Mouse (Mus musculus) liver, postnatal 0 days (tissue): Measurements from ENCODE around the gene Rnf5. TPM values are rescaled to one million over a fixed set of nuclear protein-coding genes. Genes with fewer than 3 reads are reported as not detected.

ENCODE experiments used
- ATAC-seq: fragments of 200-750 bp; cut with Nextera tagmentation; 2 replicates; pipeline ENCODE4 v1.8.0; 2017; ENCODE audit warnings: mild to moderate bottlenecking, moderate library complexity
- DNase-seq: peaks from one replicate; pipeline ENCODE4 v3.0.0-alpha.2; 2016
- H3K27ac ChIP-seq: fragments of 300-500 bp; sonication (generic); 2 replicates; pipeline ENCODE4 v1.5.1; 2014; ENCODE audit warnings: antibody characterized with exemption, moderate library complexity, mild to moderate bottlenecking, low read depth
- H3K27me3 ChIP-seq: fragments of 300-500 bp; sonication (generic); 2 replicates; pipeline ENCODE4 v1.6.1; 2014; ENCODE audit warnings: low read length, control low read depth, mixed read lengths; ENCODE audit not compliant: insufficient read depth
- H3K36me3 ChIP-seq: fragments of 300-500 bp; sonication (generic); replicated peaks from 2 replicates; pipeline ENCODE4 v1.6.1; 2014; ENCODE audit warnings: mild to moderate bottlenecking, control low read depth, low read length, moderate library complexity, mixed read lengths; ENCODE audit not compliant: insufficient read depth
- H3K4me1 ChIP-seq: fragments of 300-500 bp; sonication (generic); 2 replicates; pipeline ENCODE4 v1.6.1; 2014; ENCODE audit warnings: antibody characterized with exemption, mild to moderate bottlenecking, control low read depth; ENCODE audit not compliant: insufficient read depth
- H3K4me2 ChIP-seq: fragments of 300-500 bp; sonication (generic); 2 replicates; pipeline ENCODE4 v1.6.1; 2014; ENCODE audit warnings: low read depth, mild to moderate bottlenecking, low read length, moderate library complexity, mixed read lengths
- H3K4me3 ChIP-seq: fragments of 300-500 bp; sonication (generic); 2 replicates; pipeline ENCODE4 v1.5.1; 2014; ENCODE audit warnings: low read depth, low read length
- H3K9ac ChIP-seq: fragments of 300-500 bp; sonication (generic); replicated peaks from 2 replicates; pipeline ENCODE4 v1.6.1; 2014; ENCODE audit warnings: mild to moderate bottlenecking, moderate library complexity
- H3K9me3 ChIP-seq: fragments of 300-500 bp; sonication (generic); 2 replicates; pipeline ENCODE4 v1.6.1; 2016; ENCODE audit warnings: mild to moderate bottlenecking, control low read depth, low read length, mixed read lengths
- CTCF ChIP-seq: sonication (generic); IDR thresholded peaks from 2 replicates; pipeline ENCODE4 v1.5.1; 2016; ENCODE audit warnings: antibody characterized with exemption, low read depth
- EP300 ChIP-seq: IDR thresholded peaks from 2 replicates; pipeline ENCODE4 v1.6.1; 2016; ENCODE audit warnings: antibody characterized with exemption, low read depth, mild to moderate bottlenecking
- WGBS: fragments of 180-500 bp; shearing (Covaris S2); extraction: QIAGEN DNeasy Blood & Tissue Kit; methylation state at CpG from one replicate; pipeline ENCODE4 v1.1.7; 2014; ENCODE audit not compliant: insufficient replicate concordance; 5-methylcytosine and 5-hydroxymethylcytosine counted together
- polyA plus RNA-seq: library from polyadenylated mRNA; unstranded; fragments of >200 nt; fragmentation: Nextera tagmentation; extraction: Ambion mirVana; gene quantifications from 2 replicates; pipeline ENCODE4 v1.2.1, GENCODE M21; 2015

The Rnf5 gene
- polyA plus RNA-seq, 1 experiment from 2014 or later: 78.4 TPM

DNA sequence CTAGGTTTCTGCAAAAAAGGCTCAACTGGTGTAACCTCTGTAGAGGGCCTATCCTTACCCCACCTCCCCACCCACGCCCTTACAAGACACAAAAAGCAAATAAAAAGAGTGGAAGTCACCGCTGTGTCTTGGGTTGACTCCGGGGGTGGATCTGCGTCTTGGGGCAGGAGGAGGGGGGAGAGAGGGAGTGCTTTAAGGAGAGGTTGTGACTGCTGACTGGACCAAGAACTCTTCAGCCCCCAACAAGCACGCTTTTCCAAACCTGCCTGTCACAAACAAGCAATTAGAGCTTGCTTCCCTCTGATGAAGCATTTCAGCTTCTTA lies 25.1 kb upstream of the Rnf5 start:
- Histone ChIP-seq H3K27ac (peak overlapping the region; percentile 88; the same call in 1 of the 2 replicates), H3K4me1 (peaks cover 49% of the 10 kb centered on the region), H3K9me3 (no peaks in the 10 kb centered on the region; the same call in 1 of the 2 replicates), H3K9ac (peak overlapping the region; percentile 72; the same call in 1 of the 2 replicates), H3K36me3 (peaks cover 6% of the 10 kb centered on the region; the same call in 1 of the 2 replicates), H3K4me3 (peak overlapping the region; percentile 66), H3K4me2 (peak overlapping the region; percentile 92), H3K27me3 (peaks cover 43% of the 10 kb centered on the region)
- TF ChIP-seq CTCF (no peak), EP300 (no peak)
- DNase-seq (no peak), ATAC-seq (no peak)
- 53% methylated on average over 5 of the region's 5 CpGs for WGBS

DNA sequence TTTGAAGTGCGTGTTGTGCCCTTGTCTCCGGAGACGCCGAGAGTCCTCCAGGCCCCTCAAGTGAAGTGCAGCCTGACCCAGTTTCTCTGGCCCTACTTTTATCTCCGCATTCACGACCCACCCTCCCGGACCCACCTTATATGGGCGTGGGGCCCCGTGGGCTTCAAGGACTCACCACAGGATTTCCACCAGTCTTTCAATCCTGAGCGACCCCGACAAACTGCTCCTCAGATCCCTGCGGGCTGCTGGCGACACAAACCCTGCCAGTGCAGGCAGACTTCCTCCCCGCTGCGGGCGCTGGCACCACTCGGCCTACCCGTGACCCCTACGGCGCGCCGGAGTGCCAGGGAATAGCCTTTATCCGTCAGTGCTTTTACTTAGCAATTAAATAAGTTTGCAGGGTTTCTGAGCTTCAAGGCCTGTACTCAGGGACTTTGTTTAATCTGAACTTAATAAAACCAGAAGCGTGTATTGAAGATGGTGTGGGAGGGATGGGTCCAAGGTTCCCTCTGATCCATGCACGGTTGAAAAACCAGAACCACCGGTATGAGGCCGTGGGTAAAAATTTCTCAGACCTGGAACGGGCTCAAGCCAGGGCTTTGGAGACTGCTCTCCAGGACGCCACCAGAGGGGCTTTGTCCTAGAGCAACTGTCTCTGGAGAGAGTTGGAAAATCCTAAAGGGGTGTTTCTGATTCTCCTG lies 24.6 kb upstream of the Rnf5 start, which contains the start of gene Ppt2:
TSS of gene Ppt2 (minus strand) at position 568 of the 701 bp plus-strand sequence.
- H3K9ac ChIP-seq: peak within 1 kb of the TSS; percentile 72
- DNase-seq: peak; percentile 63
- peaks cover 49% of the 10 kb centered on the region for H3K4me1 ChIP-seq
- peak within 1 kb of the TSS; percentile 88 for H3K27ac ChIP-seq
- H3K27me3 ChIP-seq: peaks cover 43% of the 10 kb centered on the region
- no peak for TF ChIP-seq EP300
- no peak for TF ChIP-seq CTCF
- peak within 1 kb of the TSS; percentile 92 for H3K4me2 ChIP-seq
- WGBS: 5% methylated on average over 28 of the region's 29 CpGs
- no peaks in the 10 kb centered on the region; the same call in 1 of the 2 replicates for H3K9me3 ChIP-seq
- 0 out of 2 replicates have a peak, but pooled peaks have one; percentile 26 for ATAC-seq
- H3K36me3 ChIP-seq: peaks cover 10% of the 10 kb centered on the region; the same call in 1 of the 2 replicates
- H3K4me3 ChIP-seq: peak within 1 kb of the TSS; percentile 66

DNA sequence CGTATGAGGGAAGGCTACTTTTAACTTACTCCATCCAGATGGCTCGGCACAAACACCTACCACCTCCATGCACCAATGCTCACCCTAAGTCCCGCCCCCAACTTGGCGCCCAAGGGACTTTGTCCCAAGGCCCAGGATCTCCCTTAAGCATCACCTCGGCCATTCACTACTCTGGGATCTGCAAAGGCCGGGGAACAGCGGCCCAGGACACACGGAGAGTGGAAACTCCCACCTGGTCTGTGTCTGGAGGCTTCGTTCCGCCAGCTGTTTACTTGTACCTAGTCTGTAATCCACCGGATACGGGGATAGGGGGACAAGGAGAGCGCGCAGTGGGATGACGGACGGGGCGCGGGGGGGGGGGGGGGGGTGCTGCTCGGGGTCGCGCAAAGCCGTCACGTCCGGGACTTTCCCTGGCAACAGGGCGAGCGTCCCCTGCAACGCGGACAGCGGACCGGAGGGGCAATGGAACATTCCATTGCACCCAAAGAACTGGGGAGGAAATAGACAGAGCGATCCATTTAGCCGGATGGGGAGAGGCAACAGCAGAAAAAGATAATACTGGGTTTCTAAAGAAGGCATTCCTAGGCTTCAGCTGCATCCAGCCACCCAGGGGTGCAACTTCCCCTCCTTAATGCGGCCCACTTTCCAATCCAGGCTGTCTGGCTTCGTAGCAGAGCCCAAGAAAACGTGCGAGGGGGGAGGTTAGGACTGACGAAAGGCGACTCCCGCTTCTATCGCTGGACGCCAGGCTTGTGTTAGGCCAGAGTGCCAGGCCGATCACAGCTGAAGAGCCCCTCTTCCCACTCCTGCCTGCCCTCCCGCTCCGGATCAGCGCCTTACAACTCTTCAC lies 23.8 kb upstream of the Rnf5 start:
- Histone ChIP-seq H3K4me3 (peak overlapping the region; percentile 66), H3K36me3 (peaks cover 16% of the 10 kb centered on the region), H3K4me1 (peaks cover 49% of the 10 kb centered on the region), H3K27ac (peak overlapping the region; percentile 88), H3K27me3 (peaks cover 41% of the 10 kb centered on the region), H3K9me3 (no peaks in the 10 kb centered on the region; the same call in 1 of the 2 replicates), H3K9ac (peak overlapping the region; percentile 72), H3K4me2 (peak overlapping the region; percentile 92)
- peak; percentile 89 for DNase-seq
- peak; percentile 86 for ATAC-seq
- no peak for TF ChIP-seq CTCF
- no peak for TF ChIP-seq EP300
- WGBS: under 1% methylated on average over 42 of the region's 45 CpGs

DNA sequence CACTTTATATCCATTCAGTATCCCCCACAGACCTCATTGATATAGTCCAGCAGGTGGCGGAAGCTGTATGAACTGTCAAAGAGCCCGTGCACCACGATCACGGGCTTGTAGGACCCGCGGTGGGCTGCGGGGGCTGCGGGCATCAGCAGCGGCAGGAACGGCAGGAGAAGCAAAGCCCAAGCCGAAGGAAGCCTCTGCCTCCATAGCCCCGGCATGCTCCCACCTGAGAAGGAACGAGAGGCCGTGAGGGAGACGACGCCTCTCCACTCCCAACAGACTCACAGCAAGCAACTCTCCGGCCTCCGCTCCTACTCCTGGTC lies 23.2 kb upstream of the Rnf5 start:
- peaks cover 43% of the 10 kb centered on the region for H3K4me1 ChIP-seq
- no peaks in the 10 kb centered on the region for H3K9me3 ChIP-seq
- H3K36me3 ChIP-seq: peaks cover 18% of the 10 kb centered on the region
- peak overlapping the region; percentile 92 for H3K4me2 ChIP-seq
- ATAC-seq (peak; percentile 30), DNase-seq (peak; percentile 52)
- TF ChIP-seq EP300: no peak
- peak; percentile 68 for TF ChIP-seq CTCF
- WGBS: under 1% methylated on average over 18 of the region's 18 CpGs
- H3K27me3 ChIP-seq: peaks cover 35% of the 10 kb centered on the region
- peak overlapping the region; percentile 66 for H3K4me3 ChIP-seq
- H3K9ac ChIP-seq: peak overlapping the region; percentile 72
- H3K27ac ChIP-seq: peak overlapping the region; percentile 88

DNA sequence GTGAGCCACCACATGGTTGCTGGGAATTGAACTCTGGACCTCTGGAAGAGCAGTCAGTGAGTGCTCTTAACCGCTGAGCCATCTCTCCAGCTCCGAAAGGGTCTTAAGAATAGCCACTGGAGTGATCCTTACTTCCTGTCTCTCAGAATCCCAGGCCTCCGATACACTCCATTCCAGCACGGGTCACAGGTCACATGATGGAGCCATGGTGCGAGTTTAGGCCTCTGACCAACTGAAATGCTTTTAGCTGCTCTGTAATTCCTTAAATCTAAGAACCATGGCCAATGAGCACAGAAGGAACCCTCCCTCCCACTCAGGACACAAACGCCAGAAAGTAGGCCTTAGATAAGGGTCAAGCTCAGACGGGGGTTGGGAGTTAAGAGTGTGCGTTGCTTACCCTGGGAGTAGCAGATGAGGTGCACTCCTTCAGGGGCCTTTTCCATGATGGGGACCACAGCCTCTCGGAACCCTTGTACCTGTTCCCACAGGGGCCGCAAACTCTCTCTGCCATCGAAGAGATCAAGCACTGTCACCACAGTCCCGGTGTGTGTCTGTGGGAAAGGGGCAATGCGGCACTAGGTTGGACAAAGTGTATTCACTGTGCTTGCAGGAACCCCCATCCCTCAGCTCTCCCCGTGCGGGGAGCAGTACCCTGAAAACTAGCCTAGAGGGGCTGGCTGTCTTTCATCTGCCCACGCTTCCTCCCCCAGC lies 22.7 kb upstream of the Rnf5 start:
- peak overlapping the region; percentile 88 for H3K27ac ChIP-seq
- DNase-seq (no peak), ATAC-seq (no peak)
- H3K4me1 ChIP-seq: peaks cover 39% of the 10 kb centered on the region
- peak overlapping the region; percentile 72 for H3K9ac ChIP-seq
- no peaks in the 10 kb centered on the region for H3K9me3 ChIP-seq
- peak overlapping the region; percentile 92 for H3K4me2 ChIP-seq
- TF ChIP-seq CTCF (no peak), EP300 (no peak)
- peak overlapping the region; percentile 66 for H3K4me3 ChIP-seq
- H3K27me3 ChIP-seq: peaks cover 30% of the 10 kb centered on the region
- peaks cover 18% of the 10 kb centered on the region for H3K36me3 ChIP-seq
- WGBS: 51% methylated on average over 16 of the region's 16 CpGs

DNA sequence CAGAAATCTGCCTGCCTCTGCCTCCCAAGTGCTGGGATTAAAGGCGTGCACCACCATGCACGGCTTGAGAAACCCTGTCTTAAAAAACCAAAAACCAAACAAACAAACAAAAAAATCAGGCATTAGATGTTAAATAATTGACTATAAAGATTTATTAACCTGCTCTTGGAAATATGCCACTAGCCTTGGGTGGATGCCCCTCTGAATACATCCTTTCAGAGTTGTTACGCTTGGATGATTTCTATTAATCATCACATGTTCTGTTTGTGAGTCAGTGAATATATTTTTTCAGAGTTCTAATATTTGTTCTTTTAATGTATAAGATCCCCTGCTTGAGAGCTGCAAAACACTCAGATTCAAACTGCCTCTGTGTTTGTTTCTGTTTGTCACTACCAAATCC lies 21.5 kb upstream of the Rnf5 start:
- ATAC-seq (no peak), DNase-seq (no peak)
- Histone ChIP-seq H3K36me3 (peaks cover 20% of the 10 kb centered on the region), H3K27ac (no peak overlapping the region), H3K9ac (no peak overlapping the region), H3K4me2 (no peak overlapping the region), H3K27me3 (peaks cover 18% of the 10 kb centered on the region), H3K4me3 (no peak overlapping the region), H3K4me1 (peaks cover 28% of the 10 kb centered on the region), H3K9me3 (no peaks in the 10 kb centered on the region)
- 78% methylated on average over 3 of the region's 3 CpGs for WGBS
- TF ChIP-seq EP300: no peak
- TF ChIP-seq CTCF: no peak
